Mouse (Mus musculus): ENCODE data around the gene St6galnac3.

Gene St6galnac3

GRCm38 (mm10) chr3:153733364-153734159 is 8.6 kb upstream of the St6galnac3 start:
- no peak for DNase-seq (ENCODE audit: low spot score in 2 of 2)

GRCm38 (mm10) chr3:153732749-153733148 is 7.8 kb upstream of the St6galnac3 start:
- no peak for DNase-seq (ENCODE audit: low spot score in 2 of 2)

DNA sequence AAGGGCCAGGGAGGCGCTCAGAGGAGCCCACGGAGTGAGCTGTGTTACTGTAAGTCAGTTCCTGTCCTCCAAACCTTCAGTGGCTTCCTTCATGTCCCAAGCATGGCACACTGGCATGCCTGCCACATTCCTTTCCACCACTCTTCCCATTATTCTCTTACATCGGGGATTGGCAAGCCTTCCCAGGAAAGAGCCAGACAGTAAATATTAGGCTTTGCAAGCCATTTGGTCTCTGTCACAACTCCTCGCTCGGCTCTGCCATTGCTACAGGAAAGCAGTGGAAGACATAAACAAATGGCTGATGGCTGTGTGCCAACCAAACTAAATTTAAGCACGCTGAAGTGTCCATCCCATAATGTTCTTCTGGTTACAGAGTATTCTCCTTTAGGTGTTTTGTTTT is 7.1 kb upstream of the St6galnac3 start:
- no peak for DNase-seq (ENCODE audit: low spot score in 2 of 2)

GRCm38 (mm10) chr3:153728577-153728976 is 3.6 kb upstream of the St6galnac3 start:
- no peak for DNase-seq (ENCODE audit: low spot score in 2 of 2)

DNA sequence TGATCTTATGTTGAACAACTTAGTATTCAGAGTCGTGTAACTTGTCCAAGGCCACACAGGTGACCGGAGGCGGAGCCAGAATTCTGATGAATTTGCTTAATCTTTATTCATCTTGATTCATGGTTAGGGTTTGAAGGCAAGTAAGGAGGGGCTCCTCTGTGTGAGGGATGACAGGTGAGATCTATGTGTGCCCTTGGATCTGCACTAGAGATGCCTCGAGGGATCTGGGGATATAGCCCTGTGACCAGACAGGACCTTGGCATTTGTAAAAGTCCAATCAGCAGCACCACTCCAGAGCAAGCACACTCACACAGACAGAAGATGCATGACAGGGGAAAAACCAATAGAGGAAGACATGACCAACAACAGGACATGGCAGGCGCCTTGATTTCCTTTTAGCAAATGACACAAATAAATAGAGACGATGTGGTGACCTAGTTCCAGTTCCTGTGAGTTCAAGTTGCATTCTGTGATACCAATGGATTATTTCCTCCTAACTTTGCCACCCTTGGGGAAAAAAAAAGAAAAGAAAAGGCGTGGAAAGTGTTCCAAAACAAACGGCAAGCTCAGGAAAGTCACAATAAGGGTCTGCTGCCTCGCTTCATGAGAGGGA is 1.4 kb downstream of the St6galnac3 start:
- no peak for DNase-seq (ENCODE audit: low spot score in 2 of 2)

DNA sequence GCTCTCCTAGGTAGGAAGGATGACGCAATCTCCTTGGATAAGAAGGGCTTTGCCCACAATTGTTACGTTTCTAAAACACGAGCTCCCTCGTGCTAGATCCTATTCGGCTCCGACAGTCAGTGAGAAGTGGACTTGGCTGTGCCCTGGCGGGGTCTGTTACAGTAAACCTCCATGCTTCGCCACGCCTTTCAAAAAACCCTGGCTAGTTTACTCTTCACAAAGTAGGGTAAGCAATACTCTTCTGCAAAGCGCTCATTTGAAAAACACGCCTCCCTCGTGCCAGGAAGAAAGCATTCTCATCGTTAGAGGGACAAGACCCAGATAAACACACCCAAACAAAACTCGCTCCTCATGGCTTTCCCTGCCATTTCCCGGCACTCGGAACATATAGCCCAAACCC is 3.4 kb downstream of the St6galnac3 start:
- DNase-seq (ENCODE audit: low spot score in 2 of 2): no peak

GRCm38 (mm10) chr3:153720922-153721321 is 4.1 kb downstream of the St6galnac3 start:
- no peak for DNase-seq (ENCODE audit: low spot score in 2 of 2)

DNA sequence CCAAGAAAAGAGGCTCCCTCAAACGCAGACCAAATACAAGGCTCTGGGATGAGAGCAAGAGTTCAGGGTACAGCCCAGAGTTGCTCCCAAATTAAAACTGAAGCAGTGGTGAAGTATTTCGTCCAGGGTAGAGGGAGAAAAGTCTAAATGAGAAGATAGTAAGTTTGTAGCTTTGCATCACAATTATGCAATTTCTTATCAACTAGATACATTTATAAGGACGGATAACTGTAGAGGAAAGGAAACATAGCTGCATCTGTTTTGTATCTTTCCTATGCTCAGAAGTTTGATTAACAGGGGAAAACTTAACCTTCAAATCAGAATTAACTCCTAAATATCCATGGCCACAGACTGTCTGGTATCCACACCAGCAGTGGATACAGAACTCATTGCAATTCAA is 4.7 kb downstream of the St6galnac3 start:
- DNase-seq (ENCODE audit: low spot score in 2 of 2): no peak

DNA sequence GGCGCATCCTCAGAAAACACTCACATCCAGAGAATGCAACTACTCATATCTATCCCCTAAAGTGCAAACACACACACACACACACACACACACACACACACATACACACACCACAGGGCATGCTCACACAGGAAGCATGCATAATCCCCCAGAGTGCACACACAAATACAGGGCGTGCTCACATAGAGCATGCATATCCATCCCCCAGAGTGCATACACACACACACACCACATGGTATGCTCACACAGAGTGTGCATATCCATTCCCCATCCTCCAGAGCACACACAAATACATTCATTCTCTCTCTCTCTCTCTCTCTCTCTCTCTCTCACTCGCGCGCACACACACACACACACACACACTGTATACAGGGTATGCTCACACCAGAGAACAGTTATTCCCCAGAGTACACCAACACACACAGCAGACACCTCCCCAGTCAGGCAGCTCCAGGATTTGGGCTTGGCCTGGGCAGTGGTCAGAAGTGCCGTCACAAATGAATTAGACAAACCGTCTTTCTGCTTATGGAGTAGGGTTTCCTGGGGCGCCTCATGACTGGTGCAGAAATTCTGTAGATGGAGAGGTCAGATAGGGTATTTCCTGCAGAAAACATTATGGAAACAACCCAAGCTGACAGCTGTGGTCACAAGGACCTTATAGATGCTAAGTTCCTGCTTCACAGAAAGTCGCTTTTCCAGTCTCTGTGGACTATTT is 5.6 kb downstream of the St6galnac3 start:
- DNase-seq (ENCODE audit: low spot score in 2 of 2): no peak

DNA sequence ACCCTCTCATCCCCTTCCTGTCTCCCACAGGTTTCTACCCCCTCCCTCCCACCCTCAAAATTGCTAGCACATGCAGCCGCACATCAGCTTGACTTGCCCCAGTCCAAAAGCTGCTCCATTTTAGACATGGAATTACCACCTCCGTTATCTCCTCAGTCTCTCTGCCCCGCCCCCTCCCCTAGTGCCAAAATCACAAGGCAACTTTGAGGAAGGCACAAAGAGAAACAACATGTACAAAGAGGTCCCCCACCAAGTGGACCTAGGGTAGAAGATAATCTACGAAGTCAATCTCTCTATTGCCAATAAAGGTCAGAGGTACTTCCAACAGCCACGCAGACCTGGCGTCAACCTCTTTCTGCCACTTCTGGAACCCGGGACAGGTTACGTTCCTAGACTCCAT is 6.2 kb downstream of the St6galnac3 start:
- no peak for DNase-seq (ENCODE audit: low spot score in 2 of 2)

GRCm38 (mm10) chr3:153717742-153718141 is 7.2 kb downstream of the St6galnac3 start:
- no peak for DNase-seq (ENCODE audit: low spot score in 2 of 2)

- peak in 1 of 2 experiments; percentile 7 for DNase-seq (ENCODE audit: low spot score in 2 of 2)
Observed at GRCm38 (mm10) chr3:153715646-153716045, 9.3 kb downstream of the St6galnac3 start.

- DNase-seq (ENCODE audit: low spot score in 2 of 2): peak; percentile 33 to 44
Observed at GRCm38 (mm10) chr3:153710545-153710944, 14.4 kb downstream of the St6galnac3 start.

- no peak for DNase-seq (ENCODE audit: low spot score in 2 of 2)
Observed at GRCm38 (mm10) chr3:153707687-153708086, 17.3 kb downstream of the St6galnac3 start.

DNA sequence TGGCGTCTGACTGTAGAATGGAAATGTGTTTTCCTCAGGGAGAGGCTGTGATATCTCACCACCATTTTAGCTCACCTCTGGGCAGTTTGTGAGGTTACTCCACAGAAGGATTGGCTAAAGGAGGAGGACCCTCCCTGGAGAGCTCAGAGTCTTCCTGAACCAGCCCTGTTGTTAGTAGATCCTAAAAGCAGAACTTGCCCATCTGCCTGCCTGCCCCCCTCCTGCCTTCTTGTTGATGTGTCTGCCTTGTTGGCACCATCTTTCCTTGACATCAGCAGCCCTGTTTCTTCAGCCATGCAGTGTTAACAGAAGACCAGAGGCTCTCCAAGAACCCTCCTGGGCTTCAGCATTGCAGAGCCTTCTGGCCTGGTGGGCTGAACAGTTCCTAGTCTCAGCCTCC is 18.1 kb downstream of the St6galnac3 start:
- DNase-seq (ENCODE audit: low spot score in 2 of 2): no peak

DNA sequence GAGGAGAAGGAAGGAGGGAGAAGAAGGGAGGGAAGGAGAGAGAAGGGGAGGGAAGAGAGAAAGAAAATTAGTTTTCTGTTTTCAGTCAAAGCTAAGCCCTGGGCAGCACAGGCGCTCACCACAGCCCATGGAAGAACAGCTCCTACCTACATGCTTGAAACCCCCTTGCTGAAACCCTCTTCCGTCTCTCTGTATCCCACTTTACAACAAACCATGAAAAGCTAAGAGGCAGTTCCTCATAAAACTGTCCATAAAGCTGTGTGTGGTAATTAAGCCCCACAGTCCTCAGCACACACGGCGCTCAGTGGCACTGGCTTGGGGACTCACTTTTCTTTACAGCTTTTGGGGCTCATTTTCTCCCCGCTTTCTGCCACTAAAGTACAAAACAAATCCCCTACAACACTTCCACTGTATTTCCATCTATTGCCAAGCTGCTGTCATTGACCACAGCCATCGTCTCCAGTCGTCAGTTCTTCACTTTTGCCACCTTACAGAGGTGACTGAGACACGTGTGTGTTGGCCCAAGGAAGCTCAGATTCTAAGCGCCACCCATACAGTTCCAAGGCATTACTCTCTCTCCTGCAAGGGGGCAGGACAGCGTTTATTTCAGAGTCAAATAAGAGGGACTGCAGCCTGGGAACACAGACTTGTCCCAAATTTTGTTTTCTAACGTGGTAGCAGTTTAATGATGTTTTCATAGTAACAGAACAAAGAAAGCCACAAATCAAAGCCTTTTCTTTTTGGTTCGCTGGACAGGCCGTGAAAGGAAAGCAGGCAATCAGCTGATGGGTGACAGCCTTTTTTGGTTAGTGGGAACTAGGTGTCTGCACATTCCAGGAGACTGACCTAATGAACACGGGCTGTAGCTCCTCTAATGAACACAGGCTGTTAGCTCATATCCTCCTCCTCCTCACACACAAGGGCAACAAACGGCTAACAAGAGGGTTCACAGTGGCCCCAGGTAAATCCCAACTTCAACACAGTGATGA is 22.9 kb downstream of the St6galnac3 start:
- DNase-seq (ENCODE audit: low spot score in 2 of 2): no peak

GRCm38 (mm10) chr3:153701172-153701571 is 23.8 kb downstream of the St6galnac3 start:
- DNase-seq (ENCODE audit: low spot score in 2 of 2): no peak

- DNase-seq (ENCODE audit: low spot score in 2 of 2): no peak
Observed at GRCm38 (mm10) chr3:153699086-153699485, 25.9 kb downstream of the St6galnac3 start.

DNA sequence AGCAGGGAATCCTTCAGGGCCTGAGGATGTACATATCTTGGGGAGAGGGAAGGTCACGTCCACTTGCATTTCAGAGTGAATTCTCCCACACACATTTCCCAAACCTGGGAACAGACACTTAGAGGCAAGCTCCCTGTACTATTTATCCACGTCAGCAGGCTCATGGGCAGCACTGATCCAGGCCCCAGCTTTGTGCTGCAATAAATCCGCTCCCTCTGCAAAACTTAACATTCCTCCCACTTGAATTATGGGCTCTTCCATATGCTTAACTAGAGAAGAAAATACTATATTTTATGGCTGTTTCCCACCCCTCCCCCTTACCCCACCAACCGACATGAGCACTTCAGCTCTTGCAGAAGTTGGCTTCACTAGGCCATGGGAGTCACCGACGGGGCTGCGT is 32.0 kb downstream of the St6galnac3 start:
- DNase-seq (ENCODE audit: low spot score in 2 of 2): no peak

DNA sequence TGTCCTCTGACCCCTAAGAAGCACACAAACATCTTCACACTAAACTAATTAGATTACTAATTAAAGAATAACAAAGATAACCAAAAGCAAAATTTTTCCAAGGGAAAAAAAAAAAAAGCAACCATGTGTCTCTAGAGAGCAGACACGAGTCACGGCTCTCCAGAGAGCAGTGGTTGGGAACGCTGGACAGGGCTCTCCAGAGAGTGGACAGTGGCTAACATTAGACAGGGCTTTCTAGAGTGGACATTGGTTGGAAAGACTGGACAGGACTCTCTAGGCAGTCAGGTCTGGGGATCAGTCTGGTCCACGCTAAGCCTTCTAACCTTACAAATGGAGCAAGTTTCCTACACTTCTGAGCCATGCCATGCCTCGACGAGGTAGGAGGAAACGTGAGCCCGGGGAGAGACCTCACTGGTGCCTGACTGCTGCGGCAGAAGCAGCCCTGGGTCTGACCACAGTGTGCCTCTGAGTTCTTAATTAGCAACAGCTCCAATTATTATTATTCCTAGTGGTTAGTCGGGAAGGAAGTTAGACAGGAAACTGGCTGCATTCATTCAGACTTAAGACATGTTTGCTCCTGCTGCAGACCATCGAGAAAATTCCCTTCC is 32.7 kb downstream of the St6galnac3 start:
- DNase-seq (ENCODE audit: low spot score in 2 of 2): no peak

GRCm38 (mm10) chr3:153691537-153691936 is 33.4 kb downstream of the St6galnac3 start:
- DNase-seq (ENCODE audit: low spot score in 2 of 2): no peak
